In genomic region chr2:18513435-18513834, GRCm38 (mm10) we compare ENCODE assay signal across 13 mouse cellular contexts.
DNase-seq lines count a peak whose midpoint lies in the region; ATAC-seq and TF ChIP-seq lines count a peak whose summit lies in the region.
"Had no signal": no experiment of that assay in that cellular context is flagged by ENCODE, and none has a peak within 500 bp of the region (broad histone marks: within the 10 kb centered on the region; RNA-seq: fewer than 3 reads in every experiment).

No protein-coding gene starts in this region.

- H3K9ac ChIP-seq in embryonic facial prominence, embryonic 11.5 days (replicated peaks; ENCODE audit: low read length), result no peak overlapping the region
- no peak overlapping the region for H3K9ac ChIP-seq in lung, postnatal 0 days (replicated peaks; ENCODE audit: low read depth)
- H3K9ac ChIP-seq: embryonic facial prominence, embryonic 15.5 days; stomach, embryonic 15.5 days had no signal

- no peak overlapping the region for H3K4me2 ChIP-seq in embryonic facial prominence, embryonic 11.5 days (ENCODE audit: low read depth, low read length)
- H3K4me2 ChIP-seq in lung, postnatal 0 days (replicated peaks; ENCODE audit: low read depth, low read length), result no peak overlapping the region
- H3K4me2 ChIP-seq: embryonic facial prominence, embryonic 15.5 days; stomach, embryonic 15.5 days had no signal

- DNase-seq in embryonic facial prominence, embryonic 11.5 days (ENCODE audit: low spot score), result peak; percentile 28
- no peak for DNase-seq in embryonic facial prominence, embryonic 10.5 days (ENCODE audit: low spot score)
- no peak for DNase-seq in lung, postnatal 0 days (ENCODE audit: low spot score)
- no peak for DNase-seq in lung, postnatal 25 days (ENCODE audit: low spot score)
- peak; percentile 65 for DNase-seq in R1 (ENCODE audit: low read depth, low spot score)
- DNase-seq in naive thymus-derived CD4-positive, alpha-beta T cell, adult 2 months (ENCODE audit: low read depth), result peak; percentile 9
- DNase-seq in cerebellum, adult 8-10 months, result no peak
- DNase-seq: kidney, adult 11 months; layer of hippocampus, postnatal 36 days had no signal

- no peaks in the 10 kb centered on the region for H3K36me3 ChIP-seq in embryonic facial prominence, embryonic 11.5 days (replicated peaks; ENCODE audit: control insufficient read depth, insufficient read depth, low read depth, low read length)
- H3K36me3 ChIP-seq in embryonic facial prominence, embryonic 10.5 days (replicated peaks), result no peaks in the 10 kb centered on the region
- H3K36me3 ChIP-seq in lung, postnatal 0 days (ENCODE audit: insufficient read depth, low read length), result no peaks in the 10 kb centered on the region
- H3K36me3 ChIP-seq: embryonic facial prominence, embryonic 15.5 days; G1E; stomach, embryonic 15.5 days had no signal

- H3K9me3 ChIP-seq in embryonic facial prominence, embryonic 11.5 days (replicated peaks; ENCODE audit: control insufficient read depth, low read length), result no peaks in the 10 kb centered on the region
- no peaks in the 10 kb centered on the region for H3K9me3 ChIP-seq in embryonic facial prominence, embryonic 10.5 days
- H3K9me3 ChIP-seq in lung, postnatal 0 days (ENCODE audit: low read length), result no peaks in the 10 kb centered on the region
- H3K9me3 ChIP-seq: embryonic facial prominence, embryonic 15.5 days; G1E; stomach, embryonic 15.5 days had no signal

- H3K27me3 ChIP-seq in embryonic facial prominence, embryonic 11.5 days (ENCODE audit: control insufficient read depth, insufficient read depth, low read length), result no peaks in the 10 kb centered on the region
- no peaks in the 10 kb centered on the region for H3K27me3 ChIP-seq in embryonic facial prominence, embryonic 10.5 days (replicated peaks; ENCODE audit: low read depth, poor library complexity, severe bottlenecking)
- H3K27me3 ChIP-seq in lung, postnatal 0 days (replicated peaks; ENCODE audit: insufficient read depth, low read length), result no peaks in the 10 kb centered on the region
- H3K27me3 ChIP-seq: embryonic facial prominence, embryonic 15.5 days; stomach, embryonic 15.5 days had no signal

- TF ChIP-seq EP300 in lung, postnatal 0 days (IDR thresholded peaks at IDR 0.05), result no peak

- H3K4me1 ChIP-seq in embryonic facial prominence, embryonic 11.5 days (ENCODE audit: control insufficient read depth, insufficient read depth, low read length), result no peaks in the 10 kb centered on the region
- no peaks in the 10 kb centered on the region for H3K4me1 ChIP-seq in embryonic facial prominence, embryonic 10.5 days
- H3K4me1 ChIP-seq in lung, postnatal 0 days (ENCODE audit: insufficient read depth, low read depth, low read length), result no peaks in the 10 kb centered on the region
- H3K4me1 ChIP-seq: embryonic facial prominence, embryonic 15.5 days; stomach, embryonic 15.5 days had no signal

- TF ChIP-seq CTCF in lung, postnatal 0 days (IDR thresholded peaks at IDR 0.05), result peak; percentile 48

- no peak for ATAC-seq in embryonic facial prominence, embryonic 11.5 days (replicated peaks; ENCODE audit: insufficient number of reproducible peaks, low FRiP score, low TSS enrichment, low read depth)
- no peak for ATAC-seq in lung, postnatal 0 days
- ATAC-seq in activated CD4-positive, CD25-positive, alpha-beta regulatory T cell, adult 4 months, result no peak

- no peak overlapping the region for H3K4me3 ChIP-seq in embryonic facial prominence, embryonic 11.5 days (ENCODE audit: low read depth, low read length)
- no peak overlapping the region for H3K4me3 ChIP-seq in embryonic facial prominence, embryonic 10.5 days
- no peak overlapping the region for H3K4me3 ChIP-seq in lung, postnatal 0 days (ENCODE audit: low read depth, low read length)
- H3K4me3 ChIP-seq: embryonic facial prominence, embryonic 15.5 days; stomach, embryonic 15.5 days had no signal

- H3K27ac ChIP-seq in embryonic facial prominence, embryonic 11.5 days (replicated peaks; ENCODE audit: low read depth, low read length), result no peak overlapping the region
- H3K27ac ChIP-seq in embryonic facial prominence, embryonic 10.5 days (replicated peaks), result no peak overlapping the region
- no peak overlapping the region for H3K27ac ChIP-seq in lung, postnatal 0 days (ENCODE audit: low read length)
- H3K27ac ChIP-seq: embryonic facial prominence, embryonic 15.5 days; stomach, embryonic 15.5 days had no signal

Comparison
In these comparisons a context has a peak if more than half of its experiments do, and no peak if none do; other contexts are left out.
1. DNase-seq: peak in embryonic facial prominence, embryonic 11.5 days (single experiment), R1 (single experiment) and naive thymus-derived CD4-positive, alpha-beta T cell, adult 2 months (single experiment); none in embryonic facial prominence, embryonic 10.5 days (single experiment), lung, postnatal 0 days (single experiment), lung, postnatal 25 days (single experiment) and cerebellum, adult 8-10 months (single experiment).